Mouse (Mus musculus) colon, adult 2 months (tissue): ENCODE data around the gene H2al1e. TPM values are rescaled to one million over a fixed set of nuclear protein-coding genes. Genes with fewer than 3 reads are reported as not detected.

Experiments
- polyA plus RNA-seq: library from polyadenylated mRNA; depleted of rRNA; stranded (reverse); fragments of >200 nt; gene quantifications from 2 replicates; pipeline ENCODE4 v1.2.3, GENCODE M21; 2012; rRNA removed

Gene H2al1e
- polyA plus RNA-seq = not detected in 2 replicates

GRCm38 (mm10) chrX:11311634-11312033, at the start of gene H2al1e:
Gene H2al1e (plus strand): TSS chrX:11311934.

GRCm38 (mm10) chrX:11298957-11299356, 12.8 kb upstream of the H2al1e start, which contains the start of gene H2al1a:
Gene H2al1a (plus strand): TSS chrX:11299257.

DNA sequence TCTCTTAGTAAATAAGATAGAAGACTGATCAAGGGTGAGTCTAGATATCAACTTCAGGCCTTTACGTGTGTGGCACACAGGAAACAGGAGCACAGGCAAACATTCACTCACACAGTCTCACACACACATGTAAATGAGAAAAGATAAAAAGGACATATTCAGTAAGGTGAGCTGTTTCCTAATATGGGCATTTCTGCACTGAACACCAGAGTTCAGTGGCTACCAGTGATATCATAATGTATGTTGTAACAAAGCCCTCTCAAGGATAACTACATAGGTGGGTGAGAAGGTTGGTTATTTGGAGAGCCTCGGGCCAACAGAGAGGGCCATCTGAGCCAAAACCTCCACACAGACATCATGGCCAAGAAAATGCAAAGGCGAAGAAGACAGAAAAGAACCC, 9.6 kb upstream of the H2al1e start, which contains the start of gene H2al1b:
H2al1b (plus strand) TSS at position 301 of the 400 bp plus-strand sequence.

DNA sequence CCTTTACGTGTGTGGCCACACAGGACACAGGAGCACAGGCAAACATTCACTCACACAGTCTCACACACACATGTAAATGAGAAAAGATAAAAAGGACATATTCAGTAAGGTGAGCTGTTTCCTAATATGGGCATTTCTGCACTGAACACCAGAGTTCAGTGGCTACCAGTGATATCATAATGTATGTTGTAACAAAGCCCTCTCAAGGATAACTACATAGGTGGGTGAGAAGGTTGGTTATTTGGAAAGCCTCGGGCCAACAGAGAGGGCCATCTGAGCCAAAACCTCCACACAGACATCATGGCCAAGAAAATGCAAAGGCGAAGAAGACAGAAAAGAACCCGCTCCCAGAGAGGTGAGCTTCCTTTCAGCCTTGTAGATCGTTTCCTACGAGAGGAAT, 6.4 kb upstream of the H2al1e start, which contains the start of gene H2al1c:
H2al1c (plus strand) TSS at position 301 of the 400 bp plus-strand sequence.

GRCm38 (mm10) chrX:11308524-11308923, 3.2 kb upstream of the H2al1e start, which contains the start of gene H2al1d:
Gene H2al1d (plus strand): TSS chrX:11308824.

DNA sequence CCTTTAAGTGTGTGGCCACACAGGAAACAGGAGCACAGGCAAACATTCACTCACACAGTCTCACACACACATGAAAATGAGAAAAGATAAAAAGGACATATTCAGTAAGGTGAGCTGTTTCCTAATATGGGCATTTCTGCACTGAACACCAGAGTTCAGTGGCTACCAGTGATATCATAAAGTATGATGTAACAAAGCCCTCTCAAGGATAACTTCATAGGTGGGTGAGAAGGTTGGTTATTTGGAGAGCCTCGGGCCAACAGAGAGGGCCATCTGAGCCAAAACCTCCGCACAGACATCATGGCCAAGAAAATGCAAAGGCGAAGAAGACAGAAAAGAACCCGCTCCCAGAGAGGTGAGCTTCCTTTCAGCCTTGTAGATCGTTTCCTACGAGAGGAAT, 3.1 kb downstream of the H2al1e start, which contains the start of gene H2al1f:
H2al1f (plus strand) TSS at position 301 of the 400 bp plus-strand sequence.

GRCm38 (mm10) chrX:11317956-11318355, 6.2 kb downstream of the H2al1e start, which contains the start of gene H2al1g:
Gene H2al1g (plus strand): TSS chrX:11318256.

DNA sequence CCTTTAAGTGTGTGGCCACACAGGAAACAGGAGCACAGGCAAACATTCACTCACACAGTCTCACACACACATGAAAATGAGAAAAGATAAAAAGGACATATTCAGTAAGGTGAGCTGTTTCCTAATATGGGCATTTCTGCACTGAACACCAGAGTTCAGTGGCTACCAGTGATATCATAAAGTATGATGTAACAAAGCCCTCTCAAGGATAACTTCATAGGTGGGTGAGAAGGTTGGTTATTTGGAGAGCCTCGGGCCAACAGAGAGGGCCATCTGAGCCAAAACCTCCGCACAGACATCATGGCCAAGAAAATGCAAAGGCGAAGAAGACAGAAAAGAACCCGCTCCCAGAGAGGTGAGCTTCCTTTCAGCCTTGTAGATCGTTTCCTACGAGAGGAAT, 9.5 kb downstream of the H2al1e start, which contains the start of gene H2al1h:
H2al1h (plus strand) TSS at position 301 of the 400 bp plus-strand sequence.

DNA sequence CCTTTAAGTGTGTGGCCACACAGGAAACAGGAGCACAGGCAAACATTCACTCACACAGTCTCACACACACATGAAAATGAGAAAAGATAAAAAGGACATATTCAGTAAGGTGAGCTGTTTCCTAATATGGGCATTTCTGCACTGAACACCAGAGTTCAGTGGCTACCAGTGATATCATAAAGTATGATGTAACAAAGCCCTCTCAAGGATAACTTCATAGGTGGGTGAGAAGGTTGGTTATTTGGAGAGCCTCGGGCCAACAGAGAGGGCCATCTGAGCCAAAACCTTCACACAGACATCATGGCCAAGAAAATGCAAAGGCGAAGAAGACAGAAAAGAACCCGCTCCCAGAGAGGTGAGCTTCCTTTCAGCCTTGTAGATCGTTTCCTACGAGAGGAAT, 12.6 kb downstream of the H2al1e start, which contains the start of gene H2al1i:
H2al1i (plus strand) TSS at position 301 of the 400 bp plus-strand sequence.

GRCm38 (mm10) chrX:11327522-11327921, 15.8 kb downstream of the H2al1e start, which contains the start of gene H2al1j:
Gene H2al1j (plus strand): TSS chrX:11327822.

Other genes starting within 250 kb of the H2al1e start
- not detected in 2 replicates for gene H2al1a, start 12.7 kb upstream of the H2al1e start, polyA plus RNA-seq
- gene H2al1b, start 9.5 kb upstream of the H2al1e start, polyA plus RNA-seq = not detected in 2 replicates
- gene H2al1c, start 6.3 kb upstream of the H2al1e start, polyA plus RNA-seq = not detected in 2 replicates
- gene H2al1d, start 3.1 kb upstream of the H2al1e start, polyA plus RNA-seq = not detected in 2 replicates
- not detected in 2 replicates for gene H2al1f, start 3.2 kb downstream of the H2al1e start, polyA plus RNA-seq
- not detected in 2 replicates for gene H2al1g, start 6.3 kb downstream of the H2al1e start, polyA plus RNA-seq
- gene H2al1h, start 9.6 kb downstream of the H2al1e start, polyA plus RNA-seq = not detected in 2 replicates
- gene H2al1i, start 12.7 kb downstream of the H2al1e start, polyA plus RNA-seq = not detected in 2 replicates
- not detected in 2 replicates for gene H2al1j, start 15.9 kb downstream of the H2al1e start, polyA plus RNA-seq